Mouse (Mus musculus) G1E (cell line): ENCODE measurements at regions not wholly inside any gene's neighbourhood (a gene's known extent, or its start where the extent isn't known, plus 50 kb on each side); places are given as distances from the start of the nearest gene placed in this dataset.

ENCODE experiments used
- CTCF ChIP-seq: IDR thresholded peaks from 2 replicates; pipeline ENCODE4 v1.5.1; 2012; ENCODE audit warnings: low read depth, low read length, inconsistent platforms, mixed read lengths
- GATA1 ChIP-seq: IDR thresholded peaks from 2 replicates; pipeline ENCODE4 v1.6.1; 2012; ENCODE audit warnings: borderline replicate concordance, low read length, inconsistent platforms, mixed read lengths
- TAL1 ChIP-seq: conservative IDR thresholded peaks from 2 replicates; pipeline ENCODE4 v1.6.1; 2012; ENCODE audit warnings: low read depth, low read length, inconsistent platforms, mixed read lengths

DNA sequence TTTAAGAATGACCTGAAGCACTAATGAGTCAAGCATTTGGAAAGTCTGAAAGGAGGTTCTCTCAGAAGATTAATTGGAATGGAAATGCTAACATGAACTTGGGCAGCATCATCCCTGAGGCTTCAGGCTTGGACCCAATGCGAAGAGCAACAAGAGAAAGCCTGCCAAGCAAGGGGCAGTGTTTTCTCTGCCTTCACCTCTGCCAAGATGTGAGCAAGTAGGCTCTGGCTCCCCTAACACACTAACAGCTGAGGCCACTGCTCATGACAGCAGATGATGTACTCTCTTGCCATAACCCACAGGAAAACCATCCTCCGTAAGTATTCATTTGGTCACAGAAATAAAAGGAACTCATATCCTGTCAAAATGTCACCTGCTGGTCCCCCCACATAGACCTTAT lies 341.9 kb downstream of the Meis1 start:
- TF ChIP-seq GATA1 (no peak), CTCF (no peak), TAL1 (no peak)
